10 mouse cellular contexts compared by ENCODE assay signal in genomic region chr19:46706540-46707295, GRCm38 (mm10). TPM values are rescaled to one million over a fixed set of nuclear protein-coding genes. Genes with fewer than 3 reads are reported as not detected.
DNase-seq lines count a peak whose midpoint lies in the region; ATAC-seq and TF ChIP-seq lines count a peak whose summit lies in the region.
"Had no signal": no experiment of that assay in that cellular context is flagged by ENCODE, and none has a peak within 500 bp of the region (broad histone marks: within the 10 kb centered on the region; RNA-seq: fewer than 3 reads in every experiment).

No protein-coding gene starts in this region.

- no peaks in the 10 kb centered on the region for H3K27me3 ChIP-seq in forebrain, embryonic 15.5 days
- no peaks in the 10 kb centered on the region for H3K27me3 ChIP-seq in midbrain, postnatal 0 days (ENCODE audit: insufficient read depth, low read length)

- no peak for TF ChIP-seq CTCF in layer of hippocampus, adult 2 months (conservative IDR thresholded peaks at IDR 0.05)
- TF ChIP-seq CTCF in midbrain, postnatal 0 days (IDR thresholded peaks at IDR 0.05) = no peak

- peak overlapping the region; percentile 79 for H3K27ac ChIP-seq in layer of hippocampus, adult 2 months
- no peak overlapping the region for H3K27ac ChIP-seq in forebrain, embryonic 15.5 days (replicated peaks)
- no peak overlapping the region for H3K27ac ChIP-seq in midbrain, postnatal 0 days (ENCODE audit: low read depth, low read length)

- 80% methylated on average over 9 of the region's 9 CpGs for WGBS in forebrain, embryonic 15.5 days
- WGBS in midbrain, postnatal 0 days = 77% methylated on average over 9 of the region's 9 CpGs

- no peak overlapping the region for H3K4me2 ChIP-seq in forebrain, embryonic 15.5 days (replicated peaks)
- 0 out of 2 replicates have a peak overlapping the region, but pooled peaks have one; percentile 48 for H3K4me2 ChIP-seq in midbrain, postnatal 0 days (ENCODE audit: low read depth, low read length, poor library complexity, severe bottlenecking)

- no peak overlapping the region for H3K9ac ChIP-seq in forebrain, embryonic 15.5 days (replicated peaks)
- no peak overlapping the region for H3K9ac ChIP-seq in midbrain, postnatal 0 days (replicated peaks; ENCODE audit: low read length, poor library complexity, severe bottlenecking)

- no peaks in the 10 kb centered on the region for H3K9me3 ChIP-seq in forebrain, embryonic 15.5 days
- H3K9me3 ChIP-seq in midbrain, postnatal 0 days (ENCODE audit: low read length) = no peaks in the 10 kb centered on the region

- no peak for ATAC-seq in forebrain, embryonic 15.5 days (replicated peaks)
- no peak for ATAC-seq in midbrain, postnatal 0 days (ENCODE audit: low FRiP score)

- peaks cover 10% of the 10 kb centered on the region for H3K4me1 ChIP-seq in forebrain, embryonic 15.5 days
- no peaks in the 10 kb centered on the region for H3K4me1 ChIP-seq in midbrain, postnatal 0 days (ENCODE audit: insufficient read depth, low read length)

- no peaks in the 10 kb centered on the region for H3K36me3 ChIP-seq in forebrain, embryonic 15.5 days
- no peaks in the 10 kb centered on the region; the same call in 1 of the 2 replicates for H3K36me3 ChIP-seq in midbrain, postnatal 0 days (ENCODE audit: insufficient read depth, low read length)

- DNase-seq in layer of hippocampus, adult 2 months (ENCODE audit: low spot score in 2 of 2) = no peak
- DNase-seq in layer of hippocampus, adult 11-12 months (ENCODE audit: low spot score) = no peak
- DNase-seq in kidney, postnatal 25 days = peak; percentile 19 to 64
- DNase-seq in midbrain, postnatal 0 days (ENCODE audit: low spot score) = no peak
- no peak for DNase-seq in embryo, embryonic 10 days (ENCODE audit: low spot score)
- no peak for DNase-seq in cerebellum, postnatal 14 days
- DNase-seq in urinary bladder, postnatal 14 days (ENCODE audit: low spot score) = no peak

- H3K4me3 ChIP-seq in layer of hippocampus, adult 2 months = peak overlapping the region; percentile 60; the same call in 1 of the 2 replicates
- peak overlapping the region; percentile 40; the same call in 1 of the 2 replicates for H3K4me3 ChIP-seq in forebrain, embryonic 15.5 days
- H3K4me3 ChIP-seq in midbrain, postnatal 0 days (ENCODE audit: low read depth, low read length) = no peak overlapping the region

RNA-seq across cellular contexts. Expression of gene As3mt, which starts 0.5 kb away (rescaled TPM):
- 10 to 100 TPM; 23.1 to 25.2 TPM for total RNA-seq in layer of hippocampus, adult 2 months (2021)
- polyA plus RNA-seq in forebrain, embryonic 15.5 days (2015; fragmentation: Nextera tagmentation; extraction: Ambion mirVana) = 14.8 and 18.6 TPM in 2 replicates
- total RNA-seq in midbrain, postnatal 0 days (2014; rRNA removed) = 21.3 and 28.9 TPM in 2 replicates
- polyA plus RNA-seq in midbrain, postnatal 0 days (2015; fragmentation: Nextera tagmentation; extraction: Ambion mirVana) = 36.4 and 37.9 TPM in 2 replicates

RNA-seq across cellular contexts. Expression of gene Borcs7, which starts 17.0 kb away (rescaled TPM):
- total RNA-seq in layer of hippocampus, adult 2 months (2021) = 10 to 100 TPM; 22.8 TPM
- polyA plus RNA-seq in forebrain, embryonic 15.5 days (2015; fragmentation: Nextera tagmentation; extraction: Ambion mirVana) = 13.9 and 14.4 TPM in 2 replicates
- total RNA-seq in midbrain, postnatal 0 days (2014; rRNA removed) = 13.2 and 16.3 TPM in 2 replicates
- 41.3 and 43.0 TPM in 2 replicates for polyA plus RNA-seq in midbrain, postnatal 0 days (2015; fragmentation: Nextera tagmentation; extraction: Ambion mirVana)

RNA-seq across cellular contexts. Expression of gene Cyp17a1, which starts 33.7 kb away (rescaled TPM):
- not detected for total RNA-seq in layer of hippocampus, adult 2 months (2021)
- not detected in 2 replicates for polyA plus RNA-seq in forebrain, embryonic 15.5 days (2015; fragmentation: Nextera tagmentation; extraction: Ambion mirVana)
- not detected in 2 replicates for total RNA-seq in midbrain, postnatal 0 days (2014; rRNA removed)
- polyA plus RNA-seq in midbrain, postnatal 0 days (2015; fragmentation: Nextera tagmentation; extraction: Ambion mirVana) = not detected in 2 replicates
- total RNA-seq: common myeloid progenitor, adult 5-6 weeks; layer of hippocampus, postnatal 14 days had no signal

RNA-seq across cellular contexts. Expression of gene Cnnm2, which starts 54.7 kb away (rescaled TPM):
- total RNA-seq in layer of hippocampus, adult 2 months (2021) = 10 to 100 TPM; 37.9 to 38.8 TPM
- polyA plus RNA-seq in forebrain, embryonic 15.5 days (2015; fragmentation: Nextera tagmentation; extraction: Ambion mirVana) = 3.7 and 4.1 TPM in 2 replicates
- total RNA-seq in midbrain, postnatal 0 days (2014; rRNA removed) = 26.1 and 37.5 TPM in 2 replicates
- polyA plus RNA-seq in midbrain, postnatal 0 days (2015; fragmentation: Nextera tagmentation; extraction: Ambion mirVana) = 8.2 and 8.3 TPM in 2 replicates

Comparison
In these comparisons a context has a peak if more than half of its experiments do, and no peak if none do; other contexts are left out.
1. DNase-seq: peak in kidney, postnatal 25 days (2 of 2); none in layer of hippocampus, adult 2 months (0 of 2), layer of hippocampus, adult 11-12 months (single experiment), midbrain, postnatal 0 days (single experiment), embryo, embryonic 10 days (single experiment), cerebellum, postnatal 14 days (0 of 2) and urinary bladder, postnatal 14 days (single experiment).